Mouse (Mus musculus): ENCODE data around the gene C2cd5.

DNA sequence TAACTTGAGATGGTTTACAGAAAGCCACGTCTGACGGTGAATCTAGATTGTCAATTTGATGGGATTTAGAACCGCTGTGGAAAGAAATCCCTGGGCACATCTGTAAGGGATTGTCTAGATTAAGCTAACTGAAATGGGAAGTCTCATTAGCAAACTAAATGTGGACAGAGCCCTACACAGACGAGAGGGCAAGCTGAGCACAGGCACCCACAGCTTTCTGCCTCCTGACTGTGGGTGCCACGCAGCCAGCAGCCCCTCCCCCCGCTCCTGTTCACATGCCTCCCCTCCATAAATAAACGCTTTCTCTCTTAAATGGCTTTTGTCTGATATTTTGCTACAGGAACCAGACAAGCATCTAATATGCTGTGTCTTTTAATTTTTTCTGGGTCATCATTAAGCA lies 107.8 kb downstream of the C2cd5 start:
- TF ChIP-seq MAFK (IDR thresholded peaks at IDR 0.05; ENCODE audit: insufficient read depth, low read depth, low read length), result no peak
- TF ChIP-seq CHD2 (IDR thresholded peaks at IDR 0.05; ENCODE audit: low read depth, low read length), result no peak
- no peak for TF ChIP-seq HCFC1 (IDR thresholded peaks at IDR 0.05; ENCODE audit: borderline replicate concordance, insufficient read depth, low read length)

Measured in ES-E14 (cell line).